Mouse (Mus musculus) E14TG2a.4 (cell line): ENCODE measurements at regions not wholly inside any gene's neighbourhood (a gene's known extent, or its start where the extent isn't known, plus 50 kb on each side); places are given as distances from the start of the nearest gene placed in this dataset.

ENCODE experiments used
- H3K27me3 ChIP-seq: 2 replicates; pipeline ENCODE4 v1.6.1; 2014; ENCODE audit warnings: low read length, control low read depth; ENCODE audit not compliant: insufficient read depth
- H3K36me3 ChIP-seq: 2 replicates; pipeline ENCODE4 v1.6.1; 2014; ENCODE audit warnings: low read length, control low read depth; ENCODE audit not compliant: insufficient read depth
- H3K4me1 ChIP-seq: replicated peaks from 2 replicates; pipeline ENCODE4 v1.6.1; 2014; ENCODE audit warnings: low read depth, low read length, control low read depth
- H3K4me3 ChIP-seq: replicated peaks from 2 replicates; pipeline ENCODE4 v1.5.1; 2014; ENCODE audit warnings: mild to moderate bottlenecking, low read length
- H3K9me3 ChIP-seq: 2 replicates; pipeline ENCODE4 v1.6.1; 2014; ENCODE audit warnings: low read length, control low read depth
- CTCF ChIP-seq: conservative IDR thresholded peaks from 2 replicates; pipeline ENCODE4 v1.5.1; 2014; ENCODE audit warnings: low read length
- NANOG ChIP-seq: IDR thresholded peaks from 2 replicates; pipeline ENCODE4 v1.6.1; 2014; ENCODE audit warnings: borderline replicate concordance, low read length, mixed read lengths
- POU5F1 ChIP-seq: IDR thresholded peaks from 2 replicates; pipeline ENCODE4 v1.6.1; 2014; ENCODE audit warnings: low read length, borderline replicate concordance

DNA sequence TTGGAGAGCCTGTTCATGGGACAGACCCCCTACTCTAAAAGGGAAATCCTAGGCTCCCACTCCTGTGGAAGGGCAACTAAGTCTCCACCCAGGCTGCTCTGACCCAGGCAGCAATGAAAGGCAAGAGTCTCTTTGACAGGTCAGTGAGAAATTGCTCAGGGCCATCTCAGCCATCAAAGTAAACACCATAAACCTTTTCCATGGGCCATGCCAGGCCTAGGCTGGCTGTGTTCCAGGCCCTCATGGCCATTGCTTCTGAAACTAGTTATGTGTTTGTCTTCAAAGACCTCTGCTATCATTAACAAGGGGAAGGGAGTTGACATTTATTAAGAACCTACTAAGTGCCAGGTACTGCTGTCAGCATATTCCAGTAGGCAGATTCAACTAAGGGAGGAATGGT, 101.8 kb upstream of the Slc22a23 start:
- TF ChIP-seq POU5F1 (no peak), NANOG (no peak), CTCF (no peak)
- no peak overlapping the region for H3K4me3 ChIP-seq
- H3K9me3 ChIP-seq, result no peaks in the 10 kb centered on the region
- H3K36me3 ChIP-seq, result no peaks in the 10 kb centered on the region
- no peaks in the 10 kb centered on the region for H3K27me3 ChIP-seq
- H3K4me1 ChIP-seq, result 0 out of 2 replicates have a peak, but pooled peaks cover 2% of the 10 kb centered on the region

DNA sequence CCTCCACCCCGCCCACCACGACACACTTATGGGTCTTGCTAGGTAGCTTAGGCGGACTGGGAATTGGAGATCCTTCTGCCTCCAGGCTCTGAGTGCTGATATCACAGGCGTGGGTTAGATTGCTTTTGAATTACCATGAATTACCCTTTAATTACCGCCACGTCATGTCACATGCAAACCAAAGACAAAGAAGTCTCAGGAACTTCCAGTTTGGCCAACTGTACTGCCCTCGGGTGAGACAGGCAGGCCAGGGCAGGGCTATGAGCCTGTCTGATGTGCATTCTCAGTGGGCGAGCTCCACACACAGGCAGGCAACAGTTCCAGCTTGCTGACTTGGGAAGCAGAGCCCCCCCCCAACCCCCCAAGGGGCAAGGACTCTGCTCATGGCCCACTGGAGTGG, 101.3 kb upstream of the Slc22a23 start:
- H3K36me3 ChIP-seq, result no peaks in the 10 kb centered on the region
- H3K4me3 ChIP-seq, result no peak overlapping the region
- no peaks in the 10 kb centered on the region for H3K9me3 ChIP-seq
- 0 out of 2 replicates have a peak, but pooled peaks cover 2% of the 10 kb centered on the region for H3K4me1 ChIP-seq
- no peaks in the 10 kb centered on the region for H3K27me3 ChIP-seq
- TF ChIP-seq POU5F1 (no peak), CTCF (no peak)

DNA sequence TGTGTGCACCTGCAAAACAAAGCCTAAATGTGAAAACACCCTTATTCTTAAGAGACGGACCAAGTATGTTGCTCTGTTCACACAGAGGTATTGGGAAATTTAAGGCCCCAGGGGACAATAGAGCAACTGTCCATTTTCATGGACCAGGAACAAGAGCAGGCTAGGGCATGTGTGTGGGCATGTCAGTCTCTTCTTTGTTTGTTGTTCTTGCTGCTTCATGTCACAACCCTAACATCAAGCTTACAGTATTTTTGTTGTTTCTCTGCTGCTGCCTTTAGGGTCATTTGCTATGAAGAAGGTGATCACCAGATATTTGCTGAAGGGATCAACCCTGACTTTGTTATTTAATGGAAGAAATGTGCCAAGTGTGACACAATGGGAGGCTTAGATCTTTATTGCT, 96.4 kb upstream of the Slc22a23 start:
- Histone ChIP-seq H3K9me3 (peaks cover 10% of the 10 kb centered on the region; the same call in 1 of the 2 replicates), H3K4me1 (peaks cover 7% of the 10 kb centered on the region), H3K4me3 (no peak overlapping the region), H3K27me3 (no peaks in the 10 kb centered on the region; the same call in 1 of the 2 replicates), H3K36me3 (no peaks in the 10 kb centered on the region)
- TF ChIP-seq POU5F1 (no peak), NANOG (no peak), CTCF (no peak)

DNA sequence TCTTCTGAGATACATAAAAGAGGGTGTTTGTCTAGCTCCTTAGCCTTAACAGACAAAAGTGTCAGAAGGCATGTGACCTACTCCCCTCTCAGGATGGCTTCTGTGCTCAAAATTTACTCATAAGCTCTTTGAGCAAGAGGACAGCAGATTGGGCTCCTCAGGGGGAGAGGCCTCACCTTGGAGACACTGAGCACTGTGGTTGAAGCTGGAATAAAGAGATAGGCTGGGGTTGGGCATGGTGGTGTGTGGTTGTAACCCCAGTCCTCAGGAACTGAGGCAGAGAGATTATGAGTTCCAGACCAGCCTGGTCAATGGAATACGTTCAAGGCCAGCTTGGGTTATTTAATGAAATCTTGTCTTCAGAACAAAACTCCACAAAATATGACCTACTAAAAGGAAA, 82.5 kb upstream of the Slc22a23 start:
- Histone ChIP-seq H3K9me3 (peaks cover 9% of the 10 kb centered on the region; the same call in 1 of the 2 replicates), H3K4me3 (no peak overlapping the region), H3K27me3 (no peaks in the 10 kb centered on the region), H3K36me3 (no peaks in the 10 kb centered on the region), H3K4me1 (no peaks in the 10 kb centered on the region)
- TF ChIP-seq CTCF, result no peak
- no peak for TF ChIP-seq POU5F1
- no peak for TF ChIP-seq NANOG

GRCm38 (mm10) chr13:34424921-34425320, 79.9 kb upstream of the Slc22a23 start:
- Histone ChIP-seq H3K4me1 (no peaks in the 10 kb centered on the region), H3K27me3 (no peaks in the 10 kb centered on the region), H3K36me3 (no peaks in the 10 kb centered on the region), H3K4me3 (no peak overlapping the region), H3K9me3 (peaks cover 9% of the 10 kb centered on the region; the same call in 1 of the 2 replicates)
- TF ChIP-seq NANOG, result no peak
- no peak for TF ChIP-seq CTCF
- no peak for TF ChIP-seq POU5F1

DNA sequence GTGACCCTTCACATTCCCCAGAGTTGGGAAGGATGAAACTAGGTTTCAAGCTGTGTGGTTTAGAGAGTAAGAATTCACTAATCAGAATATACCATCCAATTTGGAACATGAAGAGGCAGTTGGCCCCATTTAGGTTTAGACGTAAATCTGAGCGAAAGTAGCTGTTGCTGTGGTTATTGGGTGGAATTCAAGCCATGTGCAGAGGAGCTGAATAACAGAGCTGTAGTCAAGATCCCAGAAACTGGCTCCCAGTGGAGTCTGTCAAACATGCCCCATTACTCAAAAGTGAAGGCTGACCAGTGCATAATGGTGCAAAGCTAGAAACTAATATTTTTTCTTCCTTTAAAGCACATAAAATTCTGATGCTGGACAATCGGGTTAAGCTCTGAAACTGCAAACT, 76.7 kb upstream of the Slc22a23 start:
- H3K27me3 ChIP-seq, result no peaks in the 10 kb centered on the region

DNA sequence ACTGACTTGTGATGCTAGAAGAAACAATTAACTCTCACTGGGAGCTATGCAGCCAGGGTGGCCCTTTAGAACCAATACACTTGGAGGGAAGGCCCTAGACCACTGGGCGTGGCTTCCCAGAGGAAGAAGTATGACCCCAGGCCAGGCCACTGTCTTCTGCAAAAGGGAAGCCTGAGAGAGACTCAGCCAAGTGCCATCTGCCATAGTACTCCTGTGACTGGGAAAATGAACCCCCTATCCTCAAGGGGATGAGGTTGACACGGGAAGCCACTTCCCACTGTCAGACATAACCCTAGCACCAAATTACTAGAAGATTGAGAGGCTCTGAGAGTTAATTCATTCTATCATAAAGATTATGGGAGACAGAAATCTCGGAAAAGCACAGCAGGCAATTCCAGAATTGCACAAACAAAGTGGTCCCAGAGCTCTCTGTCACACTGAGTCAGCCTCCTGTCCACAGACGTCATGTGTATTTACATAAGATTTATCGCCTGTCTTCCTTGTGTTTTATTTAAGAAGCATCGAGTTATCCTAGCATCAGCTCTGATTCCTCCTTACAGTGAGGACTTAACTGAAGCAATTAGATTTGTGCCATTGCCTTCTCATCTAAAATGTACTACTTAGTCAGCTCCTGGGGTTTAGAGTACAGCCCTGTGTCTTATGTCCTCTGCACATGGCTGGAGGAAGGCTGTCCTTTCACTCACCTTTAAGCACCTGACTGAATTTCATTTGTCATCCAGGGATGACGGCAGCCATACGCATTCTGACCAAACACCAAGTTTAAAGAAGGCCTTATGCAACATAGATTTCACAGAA, 75.6 kb upstream of the Slc22a23 start:
- Histone ChIP-seq H3K36me3 (no peaks in the 10 kb centered on the region), H3K27me3 (no peaks in the 10 kb centered on the region), H3K4me1 (no peaks in the 10 kb centered on the region), H3K4me3 (no peak overlapping the region), H3K9me3 (no peaks in the 10 kb centered on the region)
- TF ChIP-seq NANOG, result no peak
- TF ChIP-seq CTCF, result no peak
- no peak for TF ChIP-seq POU5F1

More for the DNA sequence above, 76.7 kb upstream of the Slc22a23 start:
- Histone ChIP-seq H3K4me1 (no peaks in the 10 kb centered on the region), H3K36me3 (no peaks in the 10 kb centered on the region), H3K9me3 (no peaks in the 10 kb centered on the region), H3K4me3 (no peak overlapping the region)
- no peak for TF ChIP-seq NANOG
- TF ChIP-seq POU5F1, result no peak
- no peak for TF ChIP-seq CTCF

- H3K9me3 ChIP-seq, result no peaks in the 10 kb centered on the region
- no peaks in the 10 kb centered on the region for H3K36me3 ChIP-seq
- H3K4me3 ChIP-seq, result no peak overlapping the region
- H3K4me1 ChIP-seq, result no peaks in the 10 kb centered on the region
- no peaks in the 10 kb centered on the region for H3K27me3 ChIP-seq
- TF ChIP-seq NANOG, result no peak
- no peak for TF ChIP-seq CTCF
- no peak for TF ChIP-seq POU5F1
These were observed 74.1 kb upstream of the Slc22a23 start for GRCm38 (mm10) chr13:34419061-34419460.
